Mouse (Mus musculus): Measurements from ENCODE around the gene Slc17a4.

DNA sequence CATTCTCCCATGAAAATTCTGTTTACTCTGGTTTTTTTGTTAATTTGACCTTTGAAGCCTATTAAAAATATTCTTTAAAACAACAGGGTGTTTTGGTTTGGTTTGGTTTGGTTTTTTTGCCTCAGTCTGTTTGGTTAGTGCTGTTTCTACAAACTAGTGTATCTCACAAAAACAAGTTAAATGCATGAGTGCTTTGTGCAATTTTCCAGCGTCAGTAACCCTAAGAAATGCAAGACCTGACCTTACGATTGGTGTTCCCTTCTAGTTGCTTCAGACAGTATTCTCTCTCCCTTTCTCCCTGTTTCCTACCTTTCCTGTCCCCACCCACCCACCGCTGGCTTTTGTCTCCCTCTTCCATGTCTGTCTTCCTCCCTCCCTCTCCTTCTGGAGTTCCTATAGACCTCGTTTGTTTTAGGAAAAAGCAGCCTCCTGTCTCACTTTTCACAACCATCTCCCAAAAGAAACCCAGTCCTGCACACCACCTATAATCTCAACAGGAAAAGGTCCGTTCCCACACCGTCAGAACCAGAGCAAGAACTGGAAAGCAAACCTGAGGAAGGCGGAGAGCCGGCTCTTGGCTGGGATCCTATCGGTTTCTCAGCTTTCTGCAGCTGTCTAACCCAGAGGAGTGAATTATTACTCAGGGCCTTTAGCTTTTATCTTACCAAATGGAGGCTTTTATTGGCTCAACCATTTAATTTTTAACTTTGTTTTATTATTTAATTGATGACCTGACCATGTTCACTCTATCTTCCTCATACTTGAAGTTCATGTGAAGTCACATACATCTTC, at the start of gene Slc17a4:
- TF ChIP-seq ZNF384 (IDR thresholded peaks at IDR 0.05; ENCODE audit: low read depth, low read length) (no peak), ZC3H11A (IDR thresholded peaks at IDR 0.05; ENCODE audit: borderline replicate concordance, low read depth, low read length) (no peak), HCFC1 (IDR thresholded peaks at IDR 0.05; ENCODE audit: borderline replicate concordance, insufficient read depth, low read length) (no peak), MAFK (IDR thresholded peaks at IDR 0.05; ENCODE audit: insufficient read depth, low read depth, low read length) (no peak)
